Mouse (Mus musculus): Measurements from ENCODE around the gene Kcnip4. TPM values are rescaled to one million over a fixed set of nuclear protein-coding genes. Genes with fewer than 3 reads are reported as not detected.

Gene Kcnip4
- total and polyA plus RNA-seq, 3 experiments = 0.19 TPM; not detected in 2

- Histone ChIP-seq H3K9ac (ENCODE audit: control insufficient read depth, low read depth, low read length, poor library complexity, severe bottlenecking) (no peak overlapping the region), H3K27me3 (ENCODE audit: control insufficient read depth in 1 of 2, insufficient read depth in 2 of 2, low read length in 2 of 2) (no peaks in the 10 kb centered on the region), H3K4me1 (ENCODE audit: control insufficient read depth in 1 of 2, insufficient read depth in 2 of 2, low read length in 2 of 2) (no peaks in the 10 kb centered on the region), H3K4me3 (ENCODE audit: control insufficient read depth in 1 of 2, insufficient read depth in 1 of 2, low read depth in 2 of 2, low read length in 2 of 2) (no peak overlapping the region), H3K9me3 (replicated peaks; ENCODE audit: insufficient read depth, low read length) (no peaks in the 10 kb centered on the region), H3K27ac (ENCODE audit: control insufficient read depth, low read depth, low read length) (no peak overlapping the region), H3K79me2 (ENCODE audit: control insufficient read depth, insufficient read depth, low read length, poor library complexity) (no peaks in the 10 kb centered on the region), H3K36me3 (ENCODE audit: control insufficient read depth in 1 of 2, insufficient read depth in 2 of 2, low read length in 2 of 2) (no peaks in the 10 kb centered on the region)
- DNase-seq (ENCODE audit: low read depth, low spot score) = no peak
- TF ChIP-seq ZC3H11A (IDR thresholded peaks at IDR 0.05; ENCODE audit: low read depth, low read length) (no peak), KAT2A (conservative IDR thresholded peaks at IDR 0.05; ENCODE audit: low read depth, low read length) (no peak), CHD1 (IDR thresholded peaks at IDR 0.05; ENCODE audit: low read depth, low read length) (no peak), MXI1 (IDR thresholded peaks at IDR 0.05; ENCODE audit: low read depth, low read length) (no peak), SMC3 (IDR thresholded peaks at IDR 0.05; ENCODE audit: low read depth, low read length) (no peak), CTCF (IDR thresholded peaks at IDR 0.05 in 2 of 3, conservative IDR thresholded peaks at IDR 0.05 in 1 of 3; ENCODE audit: control insufficient read depth in 1 of 3, insufficient read depth in 1 of 3, low read depth in 2 of 3, low read length in 3 of 3, poor library complexity in 1 of 3, severe bottlenecking in 1 of 3) (no peak), GABPA (IDR thresholded peaks at IDR 0.05; ENCODE audit: low read depth, low read length) (no peak), JUND (IDR thresholded peaks at IDR 0.05; ENCODE audit: low read depth, low read length) (no peak), ZKSCAN1 (IDR thresholded peaks at IDR 0.05; ENCODE audit: low read depth, low read length) (no peak), UBTF (IDR thresholded peaks at IDR 0.05; ENCODE audit: borderline replicate concordance, insufficient read depth, low read depth, low read length) (no peak), HCFC1 (IDR thresholded peaks at IDR 0.05; ENCODE audit: low read depth, low read length) (no peak), RCOR1 (IDR thresholded peaks at IDR 0.05; ENCODE audit: low read depth, low read length) (no peak), MEF2A (IDR thresholded peaks at IDR 0.05; ENCODE audit: extremely low read depth, insufficient replicate concordance, low read depth, low read length, poor library complexity, severe bottlenecking) (no peak), MAFK (IDR thresholded peaks at IDR 0.05; ENCODE audit: borderline replicate concordance, low read depth, low read length) (no peak), ELF1 (IDR thresholded peaks at IDR 0.05; ENCODE audit: low read depth, low read length) (no peak)
These were observed 375.0 kb downstream of the Kcnip4 start for GRCm38 (mm10) chr5:49149684-49150083.

- no peak for TF ChIP-seq GATA1 (IDR thresholded peaks at IDR 0.05; ENCODE audit: low read depth, low read length)
- TF ChIP-seq TAL1 (IDR thresholded peaks at IDR 0.05; ENCODE audit: low read length) = no peak
- no peak for TF ChIP-seq RAD21 (IDR thresholded peaks at IDR 0.05; ENCODE audit: low read depth, low read length)
- no peak for TF ChIP-seq POLR2A (IDR thresholded peaks at IDR 0.05; ENCODE audit: control insufficient read depth in 1 of 2, insufficient read depth in 1 of 2, low read depth in 1 of 2, low read length in 2 of 2, poor library complexity in 1 of 2)
- TF ChIP-seq GABPA (IDR thresholded peaks at IDR 0.05; ENCODE audit: low read depth, low read length) = no peak
- TF ChIP-seq ETS1 (IDR thresholded peaks at IDR 0.05; ENCODE audit: low read depth, low read length) = no peak
- no peak for TF ChIP-seq ZNF384 (IDR thresholded peaks at IDR 0.05; ENCODE audit: low read depth, low read length)
- TF ChIP-seq KAT2A (conservative IDR thresholded peaks at IDR 0.05; ENCODE audit: low read depth, low read length) = no peak
- no peak for TF ChIP-seq USF1 (IDR thresholded peaks at IDR 0.05; ENCODE audit: low read depth, low read length)
- TF ChIP-seq ZMIZ1 (IDR thresholded peaks at IDR 0.05; ENCODE audit: low read depth, low read length) = no peak
- no peak for TF ChIP-seq ZC3H11A (IDR thresholded peaks at IDR 0.05; ENCODE audit: low read depth, low read length)
- TF ChIP-seq USF2 (IDR thresholded peaks at IDR 0.05; ENCODE audit: borderline replicate concordance in 1 of 2, insufficient read depth in 1 of 2, low read depth in 1 of 2, low read length in 2 of 2) = no peak
- no peak for TF ChIP-seq MAX (IDR thresholded peaks at IDR 0.05; ENCODE audit: low read length)
- no peak for TF ChIP-seq MXI1 (IDR thresholded peaks at IDR 0.05; ENCODE audit: low read depth, low read length)
- TF ChIP-seq POLR2AphosphoS5 (IDR thresholded peaks at IDR 0.05; ENCODE audit: borderline replicate concordance, low read depth, low read length) = no peak
- no peak for TF ChIP-seq NELFE (IDR thresholded peaks at IDR 0.05; ENCODE audit: low read depth, low read length)
- no peaks in the 10 kb centered on the region for H3K27me3 ChIP-seq (ENCODE audit: control insufficient read depth in 1 of 2, insufficient read depth in 2 of 2, low read length in 2 of 2)
- DNase-seq (ENCODE audit: low read depth, low spot score) = no peak
- H3K27ac ChIP-seq (ENCODE audit: control insufficient read depth, low read depth, low read length) = no peak overlapping the region
- H3K36me3 ChIP-seq (ENCODE audit: control insufficient read depth in 1 of 2, insufficient read depth in 2 of 2, low read length in 2 of 2) = no peaks in the 10 kb centered on the region
- no peak overlapping the region for H3K9ac ChIP-seq (ENCODE audit: control insufficient read depth, low read depth, low read length, poor library complexity, severe bottlenecking)
- no peaks in the 10 kb centered on the region for H3K79me2 ChIP-seq (ENCODE audit: control insufficient read depth, insufficient read depth, low read length, poor library complexity)
- no peaks in the 10 kb centered on the region for H3K4me1 ChIP-seq (ENCODE audit: control insufficient read depth in 1 of 2, insufficient read depth in 2 of 2, low read length in 2 of 2)
- H3K4me3 ChIP-seq (ENCODE audit: control insufficient read depth in 1 of 2, insufficient read depth in 1 of 2, low read depth in 2 of 2, low read length in 2 of 2) = no peak overlapping the region
- H3K9me3 ChIP-seq (replicated peaks; ENCODE audit: insufficient read depth, low read length) = no peaks in the 10 kb centered on the region
These were observed 429.3 kb downstream of the Kcnip4 start for GRCm38 (mm10) chr5:49095432-49095831.

Measured in MEL (cell line).